Mouse (Mus musculus) brain, embryonic 18.5 days (tissue): ENCODE results near the gene Akr7a5.

Experiments
- DNase-seq: peaks from one replicate; pipeline ENCODE4 v3.0.0-alpha.2; 2012; ENCODE audit warnings: low read depth, low spot score

The Akr7a5 gene

GRCm38 (mm10) chr4:139352832-139353231 is 42.3 kb downstream of the Akr7a5 start:
- DNase-seq = no peak

- DNase-seq = no peak
These were observed 46.7 kb downstream of the Akr7a5 start for GRCm38 (mm10) chr4:139357211-139357610.

GRCm38 (mm10) chr4:139360761-139361548 is 50.4 kb downstream of the Akr7a5 start:
- DNase-seq = no peak

- no peak for DNase-seq
These were observed 56.8 kb downstream of the Akr7a5 start for GRCm38 (mm10) chr4:139367336-139367735.
